Mouse (Mus musculus) G1E (cell line): ENCODE measurements at regions not wholly inside any gene's neighbourhood (a gene's known extent, or its start where the extent isn't known, plus 50 kb on each side); places are given as distances from the start of the nearest gene placed in this dataset.

Experiments used
- ATAC-seq: 2 replicates; pipeline ENCODE4 v1.8.0; 2016; ENCODE audit warnings: mild to moderate bottlenecking; ENCODE audit not compliant: insufficient number of reproducible peaks, poor library complexity, low FRiP score, severe bottlenecking; ENCODE audit errors: extremely low read depth
- DNase-seq: peaks from one replicate; pipeline ENCODE4 v3.0.0; 2012; ENCODE audit warnings: low spot score
- H3K27me3 ChIP-seq: 2 replicates; pipeline ENCODE4 v1.6.1; 2012; ENCODE audit warnings: mild to moderate bottlenecking, low read length, inconsistent platforms; ENCODE audit not compliant: insufficient read depth
- H3K36me3 ChIP-seq: replicated peaks from 2 replicates; pipeline ENCODE3; 2012; ENCODE audit warnings: mild to moderate bottlenecking, inconsistent platforms
- H3K4me1 ChIP-seq: 2 replicates; pipeline ENCODE4 v1.6.1; 2012; ENCODE audit warnings: low read depth, low read length, inconsistent platforms, mixed read lengths; ENCODE audit not compliant: insufficient read depth
- H3K4me3 ChIP-seq: 2 replicates; pipeline ENCODE4 v1.5.1; 2012; ENCODE audit warnings: low read depth, mild to moderate bottlenecking, inconsistent platforms, low read length, moderate library complexity, mixed read lengths
- H3K9me3 ChIP-seq: replicated peaks from 2 replicates; pipeline ENCODE4 v1.6.1; 2012; ENCODE audit warnings: inconsistent platforms
- CTCF ChIP-seq: IDR thresholded peaks from 2 replicates; pipeline ENCODE4 v1.5.1; 2012; ENCODE audit warnings: low read depth, low read length, inconsistent platforms, mixed read lengths
- GATA1 ChIP-seq: IDR thresholded peaks from 2 replicates; pipeline ENCODE4 v1.6.1; 2012; ENCODE audit warnings: borderline replicate concordance, low read length, inconsistent platforms, mixed read lengths
- GATA2 ChIP-seq: IDR thresholded peaks from 2 replicates; pipeline ENCODE4 v1.6.1; 2012; ENCODE audit warnings: low read depth, low read length, inconsistent platforms, borderline replicate concordance
- POLR2AphosphoS5 ChIP-seq: IDR thresholded peaks from 2 replicates; pipeline ENCODE4 v1.6.1; 2012; ENCODE audit warnings: low read depth, low read length, inconsistent platforms; ENCODE audit not compliant: insufficient replicate concordance
- TAL1 ChIP-seq: conservative IDR thresholded peaks from 2 replicates; pipeline ENCODE4 v1.6.1; 2012; ENCODE audit warnings: low read depth, low read length, inconsistent platforms, mixed read lengths

- peaks cover 26% of the 10 kb centered on the region for H3K9me3 ChIP-seq
- ATAC-seq, result no peak
- TF ChIP-seq POLR2AphosphoS5 (no peak), GATA2 (no peak), CTCF (no peak), TAL1 (no peak), GATA1 (no peak)
Observed at GRCm38 (mm10) chr13:47894331-47894730, 366.7 kb upstream of the Id4 start.

GRCm38 (mm10) chr13:47895256-47895655 lies 365.8 kb upstream of the Id4 start:
- no peak for TF ChIP-seq GATA2
- TF ChIP-seq CTCF, result no peak
- TF ChIP-seq POLR2AphosphoS5, result no peak
- TF ChIP-seq TAL1, result no peak
- TF ChIP-seq GATA1, result no peak
- Histone ChIP-seq H3K27me3 (no peaks in the 10 kb centered on the region), H3K36me3 (no peaks in the 10 kb centered on the region), H3K9me3 (peaks cover 24% of the 10 kb centered on the region), H3K4me3 (no peak overlapping the region), H3K4me1 (no peaks in the 10 kb centered on the region)
- DNase-seq (no peak), ATAC-seq (no peak)

More at GRCm38 (mm10) chr13:47894331-47894730, 366.7 kb upstream of the Id4 start:
- H3K4me3 ChIP-seq, result no peak overlapping the region
- H3K27me3 ChIP-seq, result no peaks in the 10 kb centered on the region
- H3K4me1 ChIP-seq, result no peaks in the 10 kb centered on the region
- no peaks in the 10 kb centered on the region for H3K36me3 ChIP-seq
- no peak for DNase-seq

GRCm38 (mm10) chr13:47896646-47897045 lies 364.4 kb upstream of the Id4 start:
- Histone ChIP-seq H3K27me3 (no peaks in the 10 kb centered on the region), H3K36me3 (no peaks in the 10 kb centered on the region), H3K9me3 (peaks cover 24% of the 10 kb centered on the region), H3K4me3 (no peak overlapping the region), H3K4me1 (no peaks in the 10 kb centered on the region)
- DNase-seq (no peak), ATAC-seq (no peak)
- no peak for TF ChIP-seq TAL1
- TF ChIP-seq GATA1, result no peak
- no peak for TF ChIP-seq GATA2
- no peak for TF ChIP-seq CTCF
- TF ChIP-seq POLR2AphosphoS5, result no peak

- no peak for TF ChIP-seq CTCF
- no peak for TF ChIP-seq POLR2AphosphoS5
- TF ChIP-seq TAL1, result no peak
- no peak for TF ChIP-seq GATA2
- no peak for TF ChIP-seq GATA1
- ATAC-seq, result no peak
- Histone ChIP-seq H3K36me3 (no peaks in the 10 kb centered on the region), H3K4me3 (no peak overlapping the region), H3K27me3 (no peaks in the 10 kb centered on the region), H3K9me3 (peaks cover 24% of the 10 kb centered on the region), H3K4me1 (no peaks in the 10 kb centered on the region)
- DNase-seq, result no peak
Observed at GRCm38 (mm10) chr13:47909851-47910530, 351.0 kb upstream of the Id4 start.

- peaks cover 23% of the 10 kb centered on the region for H3K9me3 ChIP-seq
- ATAC-seq (no peak), DNase-seq (no peak)
- no peaks in the 10 kb centered on the region for H3K4me1 ChIP-seq
- no peaks in the 10 kb centered on the region for H3K27me3 ChIP-seq
- no peaks in the 10 kb centered on the region for H3K36me3 ChIP-seq
- no peak for TF ChIP-seq GATA1
- TF ChIP-seq TAL1, result no peak
- TF ChIP-seq CTCF, result no peak
- no peak for TF ChIP-seq GATA2
- TF ChIP-seq POLR2AphosphoS5, result no peak
- no peak overlapping the region for H3K4me3 ChIP-seq
Observed at GRCm38 (mm10) chr13:47910531-47910910, 350.5 kb upstream of the Id4 start.

GRCm38 (mm10) chr13:47916456-47916855 lies 344.6 kb upstream of the Id4 start:
- no peak overlapping the region for H3K4me3 ChIP-seq
- H3K4me1 ChIP-seq, result no peaks in the 10 kb centered on the region
- ATAC-seq (no peak), DNase-seq (no peak)
- no peaks in the 10 kb centered on the region for H3K27me3 ChIP-seq
- peaks cover 19% of the 10 kb centered on the region for H3K9me3 ChIP-seq
- H3K36me3 ChIP-seq, result no peaks in the 10 kb centered on the region
- TF ChIP-seq POLR2AphosphoS5 (no peak), GATA2 (no peak), CTCF (no peak), GATA1 (no peak), TAL1 (no peak)
